In the genomic region with DNA sequence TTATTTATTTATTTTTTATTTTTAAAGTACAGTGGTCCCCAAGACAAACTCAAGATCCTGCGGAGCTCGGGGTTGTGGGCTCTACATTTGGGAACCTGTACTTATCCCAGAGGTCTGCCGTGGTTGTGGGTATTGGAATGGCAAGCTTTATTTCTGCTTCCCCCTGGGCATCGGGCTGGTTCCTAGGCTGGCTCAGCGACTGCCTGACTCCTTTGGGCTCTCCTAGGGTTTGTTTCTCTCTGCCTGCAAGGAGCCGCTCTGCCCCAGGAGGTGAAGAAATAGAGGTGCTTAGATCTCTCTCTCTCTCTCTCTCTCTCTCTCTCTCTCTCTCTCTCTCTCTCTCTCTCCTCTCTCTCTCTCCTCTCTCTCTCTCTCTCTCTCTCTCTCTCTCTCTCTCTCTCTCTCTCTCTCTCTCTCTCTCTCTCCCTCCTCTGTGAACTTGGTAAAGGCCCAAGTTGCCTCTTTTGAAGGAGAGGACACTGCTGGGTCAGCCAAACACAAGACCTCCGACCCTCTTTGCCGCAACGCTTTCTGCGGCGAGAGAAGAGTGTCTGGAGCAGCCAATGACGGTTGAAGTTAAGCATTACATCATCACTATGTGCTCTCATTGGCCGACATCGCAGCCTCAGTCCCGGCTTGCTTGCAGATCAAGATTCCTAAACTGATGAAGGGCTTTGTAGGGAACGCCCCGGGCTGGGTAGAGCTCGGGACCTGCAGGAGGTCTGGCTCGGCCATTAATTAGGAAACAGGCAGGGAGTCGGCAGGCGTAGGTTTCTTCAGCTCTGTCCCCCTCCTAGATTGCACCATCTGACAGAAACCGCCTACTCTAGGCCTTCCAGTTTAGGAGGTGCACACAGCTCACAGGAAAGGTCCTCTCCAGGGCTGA, we compare ENCODE assay signal across 8 mouse cellular contexts. TPM values are rescaled to one million over a fixed set of nuclear protein-coding genes. Genes with fewer than 3 reads are reported as not detected.
DNase-seq lines count a peak whose midpoint lies in the region; ATAC-seq lines count a peak whose summit lies in the region.

No protein-coding gene starts in this region.

- DNase-seq in T-cell, adult 2 months (ENCODE audit: low spot score), result peak; percentile 4
- DNase-seq in cerebellum, postnatal 25 days, result peak; percentile 85 to 87
- DNase-seq in gastrocnemius, adult 18-20 months (ENCODE audit: low spot score), result peak; percentile 29
- peak; percentile 69 to 82 for DNase-seq in layer of hippocampus, postnatal 14 days (ENCODE audit: low spot score in 2 of 2)
- DNase-seq in lung, postnatal 10 days, result peak; percentile 59
- DNase-seq in retina, embryonic 14.5 days (ENCODE audit: low spot score), result peak; percentile 89

- H3K9ac ChIP-seq in hindbrain, embryonic 15.5 days, result peak overlapping the region; percentile 5; the same call in 1 of the 2 replicates

- WGBS in hindbrain, embryonic 15.5 days, result 8% methylated on average over 22 of the region's 22 CpGs

- H3K27me3 ChIP-seq in hindbrain, embryonic 15.5 days, result no peaks in the 10 kb centered on the region

- no peaks in the 10 kb centered on the region for H3K9me3 ChIP-seq in hindbrain, embryonic 15.5 days

- peak overlapping the region; percentile 1 for H3K4me3 ChIP-seq in hindbrain, embryonic 15.5 days

- H3K4me2 ChIP-seq in hindbrain, embryonic 15.5 days, result peak overlapping the region; percentile 45

- H3K27ac ChIP-seq in hindbrain, embryonic 15.5 days (replicated peaks), result peak overlapping the region; percentile 66

- H3K36me3 ChIP-seq in hindbrain, embryonic 15.5 days, result no peaks in the 10 kb centered on the region

- H3K4me1 ChIP-seq in hindbrain, embryonic 15.5 days (replicated peaks), result peaks cover 28% of the 10 kb centered on the region

- ATAC-seq in hindbrain, embryonic 15.5 days (ENCODE audit: low FRiP score, low read depth), result peak; percentile 94
- ATAC-seq in erythroblast, adult 5-6 weeks (replicated peaks; ENCODE audit: low FRiP score, poor library complexity, severe bottlenecking), result no peak

RNA-seq across cellular contexts. Expression of a gene that starts 42.9 kb away (rescaled TPM):
- total RNA-seq in gastrocnemius, adult 18-20 months (2021), result 100 to 1,000 TPM; 568 to 588 TPM
- 2,617 and 2,778 TPM in 2 replicates for polyA plus RNA-seq in hindbrain, embryonic 15.5 days (2015; fragmentation: Nextera tagmentation; extraction: Ambion mirVana)
- total RNA-seq in layer of hippocampus, postnatal 14 days (2021), result 1,000 to 10,000 TPM; 1,788 to 1,825 TPM
- total RNA-seq in erythroblast, adult 5-6 weeks (2015; ENCODE audit: low replicate concordance), result 71.5 and 86.7 TPM in 2 replicates
- 70.8 and 118 TPM in 2 replicates for total RNA-seq in erythroblast, adult 5-6 weeks (2017; ENCODE audit: low replicate concordance)

Comparison
In these comparisons a context has a peak if more than half of its experiments do, and no peak if none do; other contexts are left out.
1. DNase-seq: peak in every context shown above with its lines; median percentile 89 in retina, embryonic 14.5 days; 86 in cerebellum, postnatal 25 days; 76 in layer of hippocampus, postnatal 14 days; 59 in lung, postnatal 10 days; 29 in gastrocnemius, adult 18-20 months; 4 in T-cell, adult 2 months.
2. RNA of a gene that starts 42.9 kb away (total RNA-seq): 1,788 to 1,825 TPM in layer of hippocampus, postnatal 14 days and 568 to 588 TPM in gastrocnemius, adult 18-20 months; 70.8 to 118 TPM in erythroblast, adult 5-6 weeks; every median in the first group is over 4 times any median in the second.